Mouse (Mus musculus) liver, embryonic 12.5 days (tissue): ENCODE data around the gene Prex1. TPM values are rescaled to one million over a fixed set of nuclear protein-coding genes. Genes with fewer than 3 reads are reported as not detected.

Experiments
- ATAC-seq: fragments of 200-750 bp; cut with Nextera tagmentation; 2 replicates; pipeline ENCODE4 v1.8.0; 2017; ENCODE audit warnings: moderate number of reproducible peaks, mild to moderate bottlenecking, moderate library complexity
- H3K27ac ChIP-seq: fragments of 300-500 bp; sonication (generic); 2 replicates; pipeline ENCODE4 v1.5.1; 2016; ENCODE audit warnings: mild to moderate bottlenecking
- H3K27me3 ChIP-seq: fragments of 300-500 bp; sonication (generic); replicated peaks from 2 replicates; pipeline ENCODE4 v1.6.1; 2016; ENCODE audit warnings: mild to moderate bottlenecking, moderate library complexity
- H3K36me3 ChIP-seq: fragments of 300-500 bp; sonication (generic); 2 replicates; pipeline ENCODE4 v1.6.1; 2016; ENCODE audit warnings: mild to moderate bottlenecking, moderate library complexity
- H3K4me1 ChIP-seq: fragments of 300-500 bp; sonication (generic); 2 replicates; pipeline ENCODE4 v1.6.1; 2016
- H3K4me2 ChIP-seq: fragments of 300-500 bp; sonication (generic); 2 replicates; pipeline ENCODE4 v1.6.1; 2016; ENCODE audit warnings: mild to moderate bottlenecking, moderate library complexity
- H3K4me3 ChIP-seq: fragments of 300-500 bp; sonication (generic); 2 replicates; pipeline ENCODE4 v1.5.1; 2016; ENCODE audit warnings: mild to moderate bottlenecking, moderate library complexity
- H3K9ac ChIP-seq: fragments of 300-500 bp; sonication (generic); 2 replicates; pipeline ENCODE4 v1.6.1; 2016; ENCODE audit warnings: mild to moderate bottlenecking, moderate library complexity
- H3K9me3 ChIP-seq: fragments of 300-500 bp; sonication (generic); replicated peaks from 2 replicates; pipeline ENCODE4 v1.6.1; 2016; ENCODE audit warnings: mild to moderate bottlenecking, moderate library complexity
- WGBS: fragments of 180-500 bp; shearing (Covaris S2); methylation state at CpG from one replicate; pipeline ENCODE4 v1.1.7; 2016; ENCODE audit not compliant: insufficient replicate concordance; 5-methylcytosine and 5-hydroxymethylcytosine counted together
- polyA plus RNA-seq: library from polyadenylated mRNA; unstranded; fragments of >200 nt; fragmentation: Nextera tagmentation; extraction: Ambion mirVana; gene quantifications from 2 replicates; pipeline ENCODE4 v1.2.1, GENCODE M21; 2016

Prex1 gene
- polyA plus RNA-seq, 1 experiment from 2014 or later = 17.5 TPM

DNA sequence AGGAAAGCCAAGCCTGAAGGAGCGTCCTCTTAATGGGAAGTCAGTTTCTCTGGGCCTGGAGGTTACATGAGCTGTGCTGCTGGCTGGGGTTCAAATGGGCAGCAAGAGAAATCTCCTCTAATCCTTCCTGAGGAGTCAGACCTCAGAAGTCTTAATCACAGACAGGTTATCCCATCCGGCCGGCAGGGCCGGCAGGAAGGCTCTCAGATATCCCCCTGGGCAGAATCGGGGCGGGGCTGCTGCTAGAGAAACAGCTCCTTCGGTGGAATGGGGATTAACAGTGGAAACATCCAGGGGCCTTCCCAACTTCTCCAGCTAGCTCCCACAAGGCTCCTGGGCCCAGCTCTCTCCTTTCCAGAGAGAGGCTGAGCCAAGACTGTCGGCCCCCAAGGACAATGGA, 105.1 kb downstream of the Prex1 start:
- Histone ChIP-seq H3K4me2 (no peak overlapping the region), H3K27me3 (no peaks in the 10 kb centered on the region), H3K9ac (no peak overlapping the region), H3K9me3 (no peaks in the 10 kb centered on the region), H3K36me3 (peaks cover 32% of the 10 kb centered on the region), H3K4me1 (0 out of 2 replicates have a peak, but pooled peaks cover 4% of the 10 kb centered on the region), H3K27ac (no peak overlapping the region), H3K4me3 (no peak overlapping the region)
- WGBS = 56% methylated on average over 8 of the region's 8 CpGs
- ATAC-seq = no peak

GRCm38 (mm10) chr2:166606481-166607245, 107.0 kb downstream of the Prex1 start:
- H3K4me1 ChIP-seq = 0 out of 2 replicates have a peak, but pooled peaks cover 4% of the 10 kb centered on the region
- H3K9me3 ChIP-seq = no peaks in the 10 kb centered on the region
- H3K36me3 ChIP-seq = peaks cover 30% of the 10 kb centered on the region
- no peak overlapping the region for H3K27ac ChIP-seq
- WGBS = 72% methylated on average over 17 of the region's 17 CpGs
- ATAC-seq = no peak
- no peaks in the 10 kb centered on the region for H3K27me3 ChIP-seq
- H3K4me3 ChIP-seq = no peak overlapping the region
- H3K4me2 ChIP-seq = no peak overlapping the region
- H3K9ac ChIP-seq = no peak overlapping the region

GRCm38 (mm10) chr2:166606053-166606452, 107.6 kb downstream of the Prex1 start:
- Histone ChIP-seq H3K27ac (no peak overlapping the region), H3K4me2 (no peak overlapping the region), H3K36me3 (peaks cover 33% of the 10 kb centered on the region), H3K27me3 (no peaks in the 10 kb centered on the region), H3K9me3 (no peaks in the 10 kb centered on the region), H3K4me3 (no peak overlapping the region), H3K9ac (no peak overlapping the region), H3K4me1 (0 out of 2 replicates have a peak, but pooled peaks cover 4% of the 10 kb centered on the region)
- WGBS = 53% methylated on average over 6 of the region's 6 CpGs
- ATAC-seq = no peak

GRCm38 (mm10) chr2:166605164-166605831, 108.3 kb downstream of the Prex1 start:
- WGBS = 72% methylated on average over 12 of the region's 12 CpGs
- no peak overlapping the region for H3K4me3 ChIP-seq
- no peak for ATAC-seq
- no peaks in the 10 kb centered on the region for H3K27me3 ChIP-seq
- H3K9ac ChIP-seq = no peak overlapping the region
- no peaks in the 10 kb centered on the region for H3K4me1 ChIP-seq
- H3K27ac ChIP-seq = no peak overlapping the region
- no peak overlapping the region for H3K4me2 ChIP-seq
- peaks cover 34% of the 10 kb centered on the region for H3K36me3 ChIP-seq
- H3K9me3 ChIP-seq = no peaks in the 10 kb centered on the region

DNA sequence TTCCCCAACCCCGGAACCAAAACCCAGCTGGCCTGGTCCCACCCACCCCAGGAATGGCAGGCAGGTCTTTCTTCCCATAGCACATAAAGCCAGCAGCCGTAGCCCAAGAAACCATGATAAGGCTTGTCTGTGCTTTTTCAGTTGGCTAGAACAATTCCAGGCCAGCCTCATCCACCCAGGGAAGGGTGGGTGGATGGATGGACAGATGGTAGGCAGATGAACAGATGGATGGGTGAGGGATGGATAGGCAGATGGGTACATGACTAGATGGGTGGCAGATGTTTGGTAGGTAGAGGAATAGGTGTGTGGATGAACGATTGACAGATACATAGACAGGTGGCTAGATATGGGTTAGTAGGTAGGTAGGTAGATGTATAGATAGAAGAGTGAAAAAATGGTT, 110.7 kb downstream of the Prex1 start:
- no peak for ATAC-seq
- Histone ChIP-seq H3K4me1 (no peaks in the 10 kb centered on the region), H3K9me3 (no peaks in the 10 kb centered on the region), H3K27me3 (no peaks in the 10 kb centered on the region), H3K4me3 (no peak overlapping the region), H3K27ac (no peak overlapping the region), H3K4me2 (no peak overlapping the region), H3K9ac (no peak overlapping the region), H3K36me3 (peaks cover 41% of the 10 kb centered on the region)
- WGBS = 80% methylated on average over 3 of the region's 3 CpGs

DNA sequence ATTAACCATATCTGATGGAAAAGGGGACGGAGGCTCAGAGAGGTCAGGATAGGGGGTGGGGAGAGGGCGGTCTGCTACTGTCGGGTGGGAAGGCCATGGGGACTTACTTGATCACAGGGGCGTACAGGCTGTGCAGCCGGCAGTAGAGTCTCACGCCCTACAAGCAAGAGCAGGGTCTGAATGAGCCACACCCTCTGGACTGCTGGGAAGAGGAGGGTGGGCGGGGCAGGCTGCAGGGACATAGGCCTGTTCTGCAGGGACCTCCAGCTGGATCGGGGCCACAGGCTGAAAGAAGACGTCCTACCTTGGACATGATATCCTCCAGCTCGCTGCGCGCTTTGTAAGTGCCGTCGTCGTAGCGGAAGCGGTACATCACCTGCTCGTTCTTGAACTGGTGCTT, 112.2 kb downstream of the Prex1 start:
- Histone ChIP-seq H3K4me3 (no peak overlapping the region), H3K4me2 (no peak overlapping the region), H3K9me3 (no peaks in the 10 kb centered on the region), H3K36me3 (peaks cover 36% of the 10 kb centered on the region), H3K27me3 (no peaks in the 10 kb centered on the region), H3K27ac (no peak overlapping the region), H3K4me1 (no peaks in the 10 kb centered on the region), H3K9ac (no peak overlapping the region)
- ATAC-seq = no peak
- 81% methylated on average over 18 of the region's 18 CpGs for WGBS

DNA sequence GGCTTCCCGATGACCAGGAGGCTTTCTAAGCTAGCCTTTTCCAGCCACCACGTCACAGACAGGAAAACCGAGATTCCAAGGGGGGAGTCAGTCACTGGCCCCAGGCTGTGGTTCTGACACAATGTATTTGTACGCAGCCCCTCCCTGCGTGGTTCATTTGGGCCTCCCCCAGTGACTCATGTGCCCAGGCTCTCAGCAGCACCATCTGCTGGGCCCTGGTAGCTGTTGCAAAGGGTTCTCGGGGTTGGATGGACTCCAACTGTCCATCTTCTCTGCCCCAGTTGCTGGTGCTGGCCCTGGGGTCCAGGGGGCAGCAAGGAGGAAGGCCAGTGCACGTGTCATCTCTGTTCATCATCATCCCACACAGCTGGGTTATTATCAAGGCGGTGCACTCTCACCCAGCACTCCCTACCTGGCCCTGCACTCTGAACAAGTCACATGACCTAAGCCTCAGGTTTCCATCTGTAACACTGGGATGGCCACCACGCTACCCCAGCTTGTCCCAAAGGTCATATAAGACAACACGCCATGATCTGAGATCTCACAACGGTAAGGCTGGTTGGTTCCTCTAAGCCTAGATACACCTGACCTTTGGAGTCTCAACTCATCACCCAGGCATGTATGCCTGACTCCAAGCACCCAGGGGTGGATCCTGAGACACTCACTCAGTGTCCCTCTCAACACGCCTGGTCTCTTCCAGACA, 115.0 kb downstream of the Prex1 start:
- no peak overlapping the region for H3K4me2 ChIP-seq
- no peaks in the 10 kb centered on the region for H3K27me3 ChIP-seq
- H3K4me1 ChIP-seq = peaks cover 5% of the 10 kb centered on the region; the same call in 1 of the 2 replicates
- H3K36me3 ChIP-seq = peaks cover 42% of the 10 kb centered on the region
- no peak for ATAC-seq
- no peaks in the 10 kb centered on the region for H3K9me3 ChIP-seq
- H3K9ac ChIP-seq = no peak overlapping the region
- WGBS = 75% methylated on average over 12 of the region's 12 CpGs
- no peak overlapping the region for H3K27ac ChIP-seq
- no peak overlapping the region for H3K4me3 ChIP-seq

- Histone ChIP-seq H3K27ac (no peak overlapping the region), H3K27me3 (no peaks in the 10 kb centered on the region), H3K9ac (no peak overlapping the region), H3K4me2 (no peak overlapping the region), H3K9me3 (no peaks in the 10 kb centered on the region), H3K36me3 (peaks cover 47% of the 10 kb centered on the region), H3K4me3 (no peak overlapping the region), H3K4me1 (peaks cover 5% of the 10 kb centered on the region; the same call in 1 of the 2 replicates)
- WGBS = 84% methylated on average over 6 of the region's 6 CpGs
- no peak for ATAC-seq
These were observed 115.9 kb downstream of the Prex1 start for GRCm38 (mm10) chr2:166597763-166598162.

- H3K27me3 ChIP-seq = no peaks in the 10 kb centered on the region
- H3K4me2 ChIP-seq = no peak overlapping the region
- H3K4me1 ChIP-seq = peaks cover 5% of the 10 kb centered on the region; the same call in 1 of the 2 replicates
- no peak overlapping the region for H3K27ac ChIP-seq
- 46% methylated on average over 21 of the region's 21 CpGs for WGBS
- no peak overlapping the region for H3K4me3 ChIP-seq
- no peaks in the 10 kb centered on the region for H3K9me3 ChIP-seq
- peaks cover 56% of the 10 kb centered on the region for H3K36me3 ChIP-seq
- no peak overlapping the region for H3K9ac ChIP-seq
- ATAC-seq = no peak; the same call in 1 of the 2 replicates
These were observed 121.4 kb downstream of the Prex1 start for GRCm38 (mm10) chr2:166592034-166592912.

GRCm38 (mm10) chr2:166584491-166584890, 129.1 kb downstream of the Prex1 start:
- no peaks in the 10 kb centered on the region for H3K9me3 ChIP-seq
- ATAC-seq = no peak
- no peaks in the 10 kb centered on the region for H3K4me1 ChIP-seq
- H3K36me3 ChIP-seq = peaks cover 89% of the 10 kb centered on the region
- WGBS = 82% methylated on average over 3 of the region's 3 CpGs
- no peak overlapping the region for H3K4me3 ChIP-seq
- H3K27me3 ChIP-seq = no peaks in the 10 kb centered on the region
- H3K27ac ChIP-seq = no peak overlapping the region
- H3K9ac ChIP-seq = no peak overlapping the region
- H3K4me2 ChIP-seq = no peak overlapping the region

DNA sequence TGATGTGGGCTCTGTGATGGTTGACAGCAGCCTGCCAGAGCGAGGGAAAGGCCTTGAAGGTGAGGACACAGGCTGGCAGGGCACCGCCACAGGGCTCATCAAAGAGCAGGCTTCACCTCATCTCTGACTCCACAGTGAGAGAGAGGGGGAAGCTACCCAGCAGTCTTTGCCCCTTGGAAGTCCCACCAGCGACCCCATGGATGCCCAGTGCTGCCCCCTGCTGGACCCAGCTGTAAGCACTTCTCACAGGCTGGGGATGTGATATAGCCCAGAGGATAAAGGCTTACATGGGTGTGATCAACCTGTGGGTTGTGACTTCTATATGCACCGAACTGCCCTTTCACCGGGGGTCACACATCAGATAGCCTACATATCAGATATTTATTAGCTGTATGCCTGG, 130.3 kb downstream of the Prex1 start:
- H3K4me2 ChIP-seq = no peak overlapping the region
- peaks cover 90% of the 10 kb centered on the region for H3K36me3 ChIP-seq
- H3K27ac ChIP-seq = no peak overlapping the region
- no peaks in the 10 kb centered on the region for H3K27me3 ChIP-seq
- no peak overlapping the region for H3K4me3 ChIP-seq
- 91% methylated on average over 5 of the region's 5 CpGs for WGBS
- no peak overlapping the region for H3K9ac ChIP-seq
- ATAC-seq = no peak
- no peaks in the 10 kb centered on the region for H3K9me3 ChIP-seq
- no peaks in the 10 kb centered on the region for H3K4me1 ChIP-seq
